Mouse (Mus musculus) frontal cortex, postnatal 25 days (tissue): Measurements from ENCODE around the gene Agap1.
A peak's percentile ranks its signal among the peaks of the same experiment; 100 is the strongest.

ENCODE experiments used
- DNase-seq, 2 experiments: peaks; one replicate each; pipeline ENCODE4 v3.0.0; 2022; ENCODE audit warnings: low spot score in 2 of 2

Agap1 gene

DNA sequence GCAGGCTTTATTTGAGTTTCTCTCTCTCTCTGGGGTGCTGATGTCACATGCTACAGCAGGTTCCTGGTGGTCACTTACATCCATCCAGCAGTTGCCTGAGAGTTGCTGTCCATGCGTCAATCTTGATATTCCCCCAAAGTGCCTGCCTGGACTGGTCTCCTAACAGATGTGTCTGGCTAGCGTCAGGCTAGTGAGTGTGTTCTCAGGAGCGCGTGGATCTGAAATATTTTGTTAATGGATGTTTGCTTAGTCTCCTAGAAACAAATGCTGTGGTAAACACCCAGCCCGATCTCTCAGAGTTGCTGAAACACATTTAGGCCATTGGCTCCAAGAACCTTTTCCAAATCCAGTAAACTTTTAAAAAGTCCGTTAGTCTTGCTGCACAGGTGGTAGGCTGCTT is 161.9 kb downstream of the Agap1 start:
- DNase-seq, result no peak

GRCm38 (mm10) chr1:89617336-89617735 is 162.7 kb downstream of the Agap1 start:
- DNase-seq, result no peak

GRCm38 (mm10) chr1:89619963-89620362 is 165.4 kb downstream of the Agap1 start:
- DNase-seq, result no peak

DNA sequence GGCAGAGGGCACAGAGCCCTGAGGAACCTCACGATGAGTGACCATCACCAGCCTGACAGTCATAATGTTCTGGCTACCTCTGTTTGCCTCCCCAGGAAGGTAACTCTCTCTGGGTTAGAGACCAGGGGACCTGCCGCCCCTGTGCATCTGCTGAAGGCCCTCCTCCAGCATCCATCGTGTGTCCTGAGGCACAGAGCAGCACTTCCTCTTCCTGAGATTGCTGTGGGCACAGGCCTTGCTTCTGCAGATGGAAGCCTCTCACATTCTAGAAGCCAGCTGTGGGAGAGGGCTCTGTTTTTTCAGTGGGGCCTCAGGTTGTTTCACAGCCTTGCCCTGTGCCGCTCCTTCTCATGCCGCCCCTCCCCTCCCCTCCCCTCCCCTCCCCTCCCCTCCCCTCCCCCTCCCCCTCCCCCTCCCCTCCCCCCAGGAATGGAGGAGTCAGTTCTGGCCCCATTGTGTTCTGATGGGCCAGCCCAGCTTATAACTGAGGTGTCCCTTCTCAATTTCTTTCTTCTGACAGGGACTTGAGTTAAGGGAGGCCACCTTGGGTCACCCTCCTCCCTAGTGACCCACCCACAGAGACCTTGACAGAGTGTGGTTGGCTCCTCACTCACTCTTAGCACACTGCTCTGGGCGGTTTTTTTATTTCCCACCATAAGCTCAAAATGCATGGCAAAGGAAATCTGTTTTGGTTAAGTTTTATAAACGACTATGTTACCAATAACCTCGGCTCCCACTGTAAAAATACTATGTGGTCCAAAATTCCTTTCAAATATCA is 166.6 kb downstream of the Agap1 start:
- no peak for DNase-seq

GRCm38 (mm10) chr1:89621952-89622351 is 167.3 kb downstream of the Agap1 start:
- no peak for DNase-seq

GRCm38 (mm10) chr1:89622801-89623200 is 168.2 kb downstream of the Agap1 start:
- no peak for DNase-seq

DNA sequence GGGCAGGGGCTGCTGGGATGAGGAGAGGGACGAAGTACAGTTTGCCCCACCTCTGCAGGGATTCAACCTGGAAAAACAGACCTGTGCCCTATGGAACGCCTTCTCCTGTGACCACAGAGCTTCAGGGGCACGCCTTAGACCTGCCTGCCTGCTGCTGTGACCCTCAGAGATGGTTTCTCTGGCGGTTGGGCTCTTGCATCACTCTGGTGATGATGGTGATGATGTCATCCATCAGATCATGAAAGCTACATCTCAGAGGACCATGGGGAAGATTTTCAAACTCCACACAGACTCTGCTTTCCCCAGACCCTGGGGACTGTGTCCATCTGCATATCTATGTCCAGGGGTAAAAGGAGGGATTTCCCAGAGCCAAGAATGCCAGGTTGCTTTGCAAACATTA is 170.7 kb downstream of the Agap1 start:
- no peak for DNase-seq

GRCm38 (mm10) chr1:89625967-89626366 is 171.4 kb downstream of the Agap1 start:
- DNase-seq, result no peak

DNA sequence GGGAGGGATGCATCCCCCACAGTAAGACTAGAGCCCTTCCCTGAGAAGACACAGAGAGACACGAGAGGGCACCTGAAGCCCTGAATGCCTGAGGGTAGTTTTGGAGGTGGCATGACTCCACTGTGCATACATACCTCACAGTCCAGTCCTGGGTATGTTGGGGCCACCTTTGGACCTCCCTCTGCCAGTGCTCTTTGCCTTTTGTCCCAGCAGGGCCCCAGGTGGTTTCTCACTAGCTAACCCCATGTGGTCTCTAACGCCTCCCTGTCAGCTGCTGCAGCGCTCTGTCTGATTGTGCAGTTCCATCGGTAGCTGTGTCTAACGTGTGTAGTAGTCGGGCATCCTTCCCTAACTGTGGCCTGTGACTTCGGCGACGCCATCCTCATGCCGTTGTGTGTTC is 172.3 kb downstream of the Agap1 start:
- DNase-seq, result no peak

- DNase-seq, result peak in 1 of 2 experiments; percentile 49
Observed at GRCm38 (mm10) chr1:89627650-89628049, 173.0 kb downstream of the Agap1 start.

DNA sequence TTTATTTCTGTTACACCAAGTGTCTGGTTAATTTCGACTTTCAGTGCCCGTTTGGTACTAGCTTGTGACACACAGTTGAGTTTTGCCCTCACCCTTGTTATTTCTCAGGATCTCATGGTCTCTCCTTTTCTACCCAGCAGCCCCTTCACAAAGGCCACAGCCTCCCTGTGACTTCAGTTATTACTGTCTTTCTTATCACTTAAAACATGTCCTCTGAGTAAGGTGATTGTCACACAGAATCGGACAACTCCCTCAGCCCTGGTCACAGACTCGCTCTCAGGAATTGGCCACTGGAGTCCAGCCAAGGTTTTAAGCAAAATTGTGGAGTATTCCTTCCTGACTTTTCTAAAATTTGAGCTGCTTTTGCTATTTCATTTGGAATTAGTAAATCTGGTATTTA is 176.2 kb downstream of the Agap1 start:
- no peak for DNase-seq

DNA sequence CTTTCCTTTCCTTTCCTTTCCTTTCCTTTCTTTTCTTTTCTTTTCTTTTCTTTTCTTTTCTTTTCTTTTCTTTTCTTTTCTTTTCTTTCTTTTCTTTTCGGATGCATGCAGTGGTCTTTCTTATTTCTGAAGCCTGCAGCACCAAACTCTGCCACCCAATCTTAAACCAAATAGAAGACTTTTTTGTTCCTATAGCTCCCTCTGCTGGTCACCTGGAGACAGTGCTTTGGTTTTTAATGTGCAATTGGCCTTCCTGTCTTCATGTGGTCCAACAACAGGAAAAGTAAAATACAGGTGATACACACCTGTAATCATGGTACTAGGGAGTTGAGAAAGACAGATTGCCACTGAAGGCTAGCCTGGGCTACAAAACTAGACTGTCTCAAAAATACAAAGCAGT is 177.1 kb downstream of the Agap1 start:
- DNase-seq, result no peak

- no peak for DNase-seq
Observed at GRCm38 (mm10) chr1:89634055-89634454, 179.4 kb downstream of the Agap1 start.

DNA sequence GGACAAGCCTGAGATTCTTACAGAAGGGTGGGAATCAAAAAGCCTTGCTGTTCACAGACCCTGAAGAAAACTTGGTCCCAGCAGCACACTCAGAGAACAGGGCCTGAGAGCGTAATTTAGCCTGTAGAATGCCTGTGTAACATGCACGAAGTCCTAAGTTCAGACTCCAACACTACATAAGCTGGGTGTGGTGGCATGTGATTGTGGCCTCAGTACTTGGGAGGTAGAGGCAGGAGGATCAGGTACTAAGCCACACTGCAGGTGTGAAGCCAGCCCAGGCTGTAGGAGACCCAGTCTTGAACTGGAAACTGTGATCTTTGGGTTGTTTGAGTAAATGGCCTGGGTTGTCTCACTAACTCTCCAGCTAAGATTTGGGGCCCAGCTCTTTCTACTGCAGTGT is 180.5 kb downstream of the Agap1 start:
- DNase-seq, result no peak

GRCm38 (mm10) chr1:89637670-89638069 is 183.1 kb downstream of the Agap1 start:
- no peak for DNase-seq

DNA sequence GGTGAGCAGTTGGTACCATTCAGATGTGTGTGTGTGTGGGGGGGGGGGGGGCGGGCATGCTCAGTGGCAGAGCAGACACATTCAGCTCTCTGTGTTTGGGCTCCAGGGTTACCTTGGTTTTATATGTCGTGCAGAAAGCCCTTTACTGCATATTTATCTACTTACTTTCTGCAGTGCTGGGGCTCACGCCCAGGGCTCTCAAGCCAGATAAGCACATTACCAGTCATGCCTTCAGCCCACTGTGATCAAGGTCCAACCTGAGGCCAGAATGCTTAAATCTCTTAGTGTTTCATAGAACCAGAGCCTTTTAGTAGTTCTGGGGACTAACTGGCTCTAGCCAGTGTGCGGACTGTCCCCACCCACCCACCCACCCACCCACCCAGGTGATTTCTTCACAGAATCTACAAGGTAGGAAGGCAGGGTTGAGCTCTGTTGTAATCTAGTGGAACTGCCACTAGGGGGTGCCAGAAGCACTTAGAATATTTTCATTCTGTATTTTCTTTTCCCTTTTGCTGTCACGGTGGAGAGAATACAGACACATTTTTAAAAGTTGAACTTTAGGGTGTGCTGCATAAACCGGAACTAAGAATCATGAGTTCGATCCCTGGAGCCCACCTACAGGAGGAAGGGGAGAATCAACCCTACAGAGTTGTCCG is 189.0 kb downstream of the Agap1 start:
- peak; percentile 37 to 41 for DNase-seq

DNA sequence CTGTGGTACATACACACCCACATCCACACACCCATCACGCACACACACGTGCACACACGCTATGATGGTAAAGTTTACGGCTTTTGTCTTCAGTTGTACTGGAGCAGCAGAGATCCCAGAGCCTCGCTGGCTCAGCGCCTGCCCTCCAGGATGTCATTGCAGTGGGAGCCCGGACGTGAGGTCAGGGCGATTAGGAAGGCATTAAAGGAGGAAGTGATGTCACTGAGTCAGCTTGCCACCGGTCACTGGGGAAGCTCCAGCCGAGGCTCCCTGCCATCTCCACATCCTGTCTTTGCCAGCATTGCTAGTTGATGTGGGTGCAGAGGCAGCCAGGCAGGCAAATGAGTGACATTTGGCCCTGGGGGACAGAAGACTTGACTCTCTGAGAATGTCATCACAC is 189.5 kb downstream of the Agap1 start:
- DNase-seq, result no peak

DNA sequence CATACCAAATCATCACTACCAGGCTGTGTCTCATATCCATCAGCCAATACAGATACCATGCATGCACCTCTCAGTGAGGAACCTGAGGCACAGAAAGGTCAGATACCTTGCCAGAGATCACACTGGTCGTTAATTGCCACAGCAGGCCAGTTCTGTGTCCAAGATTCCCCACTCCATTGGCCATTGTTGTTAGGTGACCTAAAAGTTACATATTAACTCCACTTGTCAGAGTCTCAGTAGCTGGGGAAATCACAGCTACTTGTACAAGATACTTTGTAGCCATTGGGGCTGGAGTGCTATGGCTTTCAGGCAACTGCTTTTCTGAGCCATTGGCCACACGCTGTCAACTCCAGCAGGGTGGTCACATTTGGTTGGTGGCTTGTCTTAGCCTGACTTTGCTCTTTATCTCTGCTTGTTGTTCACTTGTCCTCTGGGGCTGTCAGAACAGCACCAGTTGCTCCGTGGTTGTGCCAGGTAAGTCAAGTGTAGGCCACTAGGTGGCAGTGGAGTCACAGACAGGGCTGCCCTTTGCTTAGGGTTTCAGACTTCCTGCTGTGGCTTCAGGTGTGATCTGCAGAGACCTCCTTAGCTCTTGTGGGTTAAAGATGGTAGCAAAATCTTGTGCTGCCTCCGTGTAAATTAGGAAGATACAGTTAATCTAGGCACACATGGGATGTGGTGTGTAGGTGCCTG is 191.9 kb downstream of the Agap1 start:
- DNase-seq, result peak; percentile 42 to 67

DNA sequence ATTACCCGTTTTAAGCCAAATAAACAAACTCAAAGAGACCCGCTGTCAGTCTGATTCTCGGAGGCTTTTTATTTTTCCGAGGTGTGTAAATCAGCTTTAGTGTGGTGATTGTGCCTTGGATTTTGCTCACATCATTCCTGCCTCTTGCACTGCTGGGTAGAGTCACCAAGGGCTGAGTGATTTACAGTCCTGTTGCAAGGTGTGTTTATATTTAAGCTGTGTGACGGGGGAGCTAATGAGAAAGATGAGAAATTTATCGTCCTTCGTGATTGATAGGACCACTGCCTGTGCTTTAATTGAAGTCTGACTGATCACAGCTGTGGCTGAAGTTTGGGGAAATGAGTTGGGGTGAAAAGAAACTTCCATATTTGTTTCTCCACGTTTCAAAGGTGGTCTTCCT is 192.9 kb downstream of the Agap1 start:
- no peak for DNase-seq

DNA sequence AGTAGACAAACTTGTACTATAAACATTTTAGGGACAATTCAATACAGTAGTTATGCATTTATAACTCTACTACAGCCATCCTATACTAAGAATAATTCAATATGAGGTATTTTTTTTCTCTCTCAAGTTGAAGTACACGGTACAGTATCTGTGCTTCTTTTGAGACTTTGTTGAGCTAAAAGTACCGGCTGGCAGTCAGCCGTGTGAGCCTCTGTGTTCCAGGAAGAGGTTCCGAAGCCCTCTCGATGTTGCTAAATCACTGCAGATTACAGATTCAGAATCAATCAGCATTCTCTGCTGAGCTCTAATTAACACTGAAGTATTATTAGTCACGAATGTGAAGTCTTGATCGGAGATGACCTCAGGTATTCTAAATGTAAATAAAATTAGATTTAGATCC is 196.0 kb downstream of the Agap1 start:
- DNase-seq, result no peak

DNA sequence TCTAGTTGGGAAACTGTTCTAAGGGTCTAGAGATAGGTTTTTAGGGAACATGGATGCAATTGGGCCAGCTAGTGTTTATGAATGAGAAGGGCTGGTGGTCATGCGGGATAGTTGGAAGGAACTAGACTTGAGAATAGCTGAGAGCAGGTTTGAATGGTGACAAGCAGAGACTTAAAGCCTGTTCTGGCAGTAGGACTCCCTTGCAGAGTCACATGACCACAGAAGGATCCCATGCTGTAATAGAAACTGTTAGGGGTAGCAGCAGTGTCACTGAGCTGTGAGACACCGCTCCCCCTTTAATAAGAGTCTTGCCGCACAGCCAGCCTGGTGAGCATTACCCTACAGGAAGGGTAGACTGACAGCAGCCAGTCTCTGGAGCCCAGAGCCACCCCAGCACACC is 201.6 kb downstream of the Agap1 start:
- DNase-seq, result no peak

GRCm38 (mm10) chr1:89656643-89657321 is 202.2 kb downstream of the Agap1 start:
- DNase-seq, result no peak
